Mouse (Mus musculus) kidney, adult 2 months (tissue): Measurements from ENCODE around the gene Zfp609.

Source experiments
- CTCF ChIP-seq: fragments of 200-500 bp; conservative IDR thresholded peaks from 2 replicates; pipeline ENCODE4 v1.5.1; 2011; ENCODE audit warnings: low read depth, mild to moderate bottlenecking, control low read depth, low read length, moderate library complexity, mixed read lengths; ENCODE audit not compliant: insufficient read depth, insufficient read length
- POLR2A ChIP-seq: fragments of 200-500 bp; IDR thresholded peaks from one replicate; pipeline ENCODE4 v1.6.1; 2011; ENCODE audit warnings: low read depth, low read length, control low read depth

DNA sequence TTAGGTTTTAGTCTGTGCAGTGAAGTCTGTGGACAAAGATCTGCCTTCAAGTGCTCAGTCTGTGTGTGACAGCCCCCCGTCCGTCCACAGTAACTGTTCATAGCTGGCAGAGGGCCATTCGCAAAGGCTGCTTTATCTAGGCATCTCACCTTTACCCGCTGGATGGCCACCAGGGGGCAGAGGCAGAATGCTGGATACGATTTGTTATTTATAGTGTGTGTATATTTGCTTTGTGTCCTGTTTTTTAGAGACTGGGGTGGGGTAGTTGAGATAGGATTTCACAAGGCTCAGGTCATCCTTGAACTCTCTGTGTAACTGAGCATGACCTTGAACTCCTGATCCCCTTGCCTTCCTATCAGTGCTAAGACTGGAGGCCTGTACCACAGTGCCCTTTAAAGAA, 161.3 kb downstream of the Zfp609 start:
- peak; percentile 81 for TF ChIP-seq CTCF
- no peak for TF ChIP-seq POLR2A
